Comparison of ENCODE assay signal across 8 mouse cellular contexts in the genomic region with DNA sequence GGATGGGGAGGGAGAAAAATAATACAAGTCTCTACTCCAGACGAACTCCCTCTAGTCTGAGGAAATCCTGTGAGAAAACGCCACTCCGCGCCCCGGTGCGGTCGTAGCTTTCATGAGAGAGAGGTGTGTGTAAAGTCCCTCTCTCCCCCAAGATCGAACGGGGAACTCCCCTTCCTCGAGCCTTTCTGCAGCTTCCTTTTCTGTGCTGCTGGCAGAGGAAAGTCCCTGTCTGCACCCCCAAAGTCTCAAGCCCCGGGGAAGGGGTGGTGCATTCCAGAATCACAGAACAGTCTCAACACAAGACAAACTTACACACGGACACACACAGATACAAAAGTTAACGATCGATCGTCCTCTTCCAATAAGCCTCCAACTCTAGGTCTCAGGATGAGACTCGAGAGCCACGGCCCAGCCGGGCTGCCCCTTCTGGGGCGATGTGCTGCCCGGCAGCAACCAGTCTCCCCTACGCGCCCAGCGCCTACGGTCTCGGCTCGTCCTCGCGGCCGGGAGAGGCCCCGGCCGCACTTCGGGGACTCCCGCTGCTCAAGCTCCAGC. TPM values are rescaled to one million over a fixed set of nuclear protein-coding genes. Genes with fewer than 3 reads are reported as not detected.
DNase-seq lines count a peak whose midpoint lies in the region; ATAC-seq lines count a peak whose summit lies in the region.

No protein-coding gene starts in this region.

- H3K27me3 ChIP-seq in heart, embryonic 10.5 days (ENCODE audit: insufficient read depth, poor library complexity, severe bottlenecking), result no peaks in the 10 kb centered on the region
- peaks cover 3% of the 10 kb centered on the region for H3K27me3 ChIP-seq in megakaryocyte, embryonic 14.5 days (replicated peaks)

- H3K36me3 ChIP-seq in heart, embryonic 10.5 days, result no peaks in the 10 kb centered on the region
- peaks cover 13% of the 10 kb centered on the region for H3K36me3 ChIP-seq in megakaryocyte, embryonic 14.5 days (replicated peaks; ENCODE audit: low read length)

- WGBS in heart, embryonic 10.5 days, result under 1% methylated on average over 33 of the region's 33 CpGs

- peak overlapping the region; percentile 99 for H3K4me3 ChIP-seq in heart, embryonic 10.5 days
- peak overlapping the region; percentile 99 for H3K4me3 ChIP-seq in megakaryocyte, embryonic 14.5 days (replicated peaks)

- H3K4me1 ChIP-seq in heart, embryonic 10.5 days, result peaks cover 32% of the 10 kb centered on the region
- H3K4me1 ChIP-seq in megakaryocyte, embryonic 14.5 days, result peaks cover 33% of the 10 kb centered on the region

- DNase-seq in 3134 (ENCODE audit: extremely low read depth, insufficient read length, low spot score), result peak; percentile 72
- DNase-seq in c-Kit-positive CD71-positive TER-119-positive erythroid progenitor cells, embryonic 14.5 days (ENCODE audit: low spot score), result peak; percentile 60
- DNase-seq in heart, embryonic 10.5 days (ENCODE audit: low spot score), result peak; percentile 82
- DNase-seq in kidney, postnatal 10 days, result peak; percentile 64
- DNase-seq in spleen, postnatal 14 days (ENCODE audit: low spot score in 2 of 2), result peak; percentile 47 to 54
- no peak for DNase-seq in frontal cortex, adult 2 months (ENCODE audit: extremely low spot score in 1 of 2, low spot score in 1 of 2)

- peak overlapping the region; percentile 99 for H3K27ac ChIP-seq in heart, embryonic 10.5 days

- ATAC-seq in CD4-positive, CD25-positive, alpha-beta regulatory T cell, adult 4 months, result peak; percentile 68

- no peaks in the 10 kb centered on the region for H3K9me3 ChIP-seq in heart, embryonic 10.5 days
- no peaks in the 10 kb centered on the region for H3K9me3 ChIP-seq in megakaryocyte, embryonic 14.5 days

RNA-seq across cellular contexts. Expression of a gene that starts 1.4 kb away (rescaled TPM):
- 10 to 100 TPM in 1 of 2 experiments, 1 to 10 TPM in 1; 4.9 to 12.6 TPM for polyA plus RNA-seq in CD4-positive, CD25-positive, alpha-beta regulatory T cell, adult 4 months (2017; shearing (Covaris generic))
- 3.4 and 8.6 TPM in 2 replicates for polyA plus RNA-seq in heart, embryonic 10.5 days (2016; fragmentation: Nextera tagmentation; extraction: Ambion mirVana)
- polyA plus RNA-seq in megakaryocyte, embryonic 14.5 days (2012; ENCODE audit: insufficient read depth, low replicate concordance), result 33.6 and 49.8 TPM in 2 replicates
- 33.2 and 37.6 TPM in 2 replicates for polyA plus RNA-seq in frontal cortex, adult 2 months (2012; rRNA removed)

RNA-seq across cellular contexts. Expression of a gene that starts 48.6 kb away (rescaled TPM):
- polyA plus RNA-seq in CD4-positive, CD25-positive, alpha-beta regulatory T cell, adult 4 months (2017; shearing (Covaris generic)), result 10 to 100 TPM; 17.9 to 26.0 TPM
- polyA plus RNA-seq in heart, embryonic 10.5 days (2016; fragmentation: Nextera tagmentation; extraction: Ambion mirVana), result 1.3 and 1.6 TPM in 2 replicates
- polyA plus RNA-seq in megakaryocyte, embryonic 14.5 days (2012; ENCODE audit: insufficient read depth, low replicate concordance), result 1.1 TPM in 1 of 2 replicates, not detected in the other
- 5.2 and 6.3 TPM in 2 replicates for polyA plus RNA-seq in frontal cortex, adult 2 months (2012; rRNA removed)

Comparison
In these comparisons a context has a peak if more than half of its experiments do, and no peak if none do; other contexts are left out.
1. DNase-seq: peak in 3134 (single experiment), c-Kit-positive CD71-positive TER-119-positive erythroid progenitor cells, embryonic 14.5 days (single experiment), heart, embryonic 10.5 days (single experiment), kidney, postnatal 10 days (single experiment) and spleen, postnatal 14 days (2 of 2); none in frontal cortex, adult 2 months (0 of 2).